Mouse (Mus musculus) frontal cortex, adult (tissue): ENCODE measurements around the gene Galnt4.
"Not testable (repeated sequence)": the region's sequence is repeated elsewhere in the genome, so short reads cannot be mapped to it uniquely, and the experiment has no call there.

Source experiments
- ATAC-seq: cut with Nextera tagmentation; 2 replicates; pipeline ENCODE4 v1.9.2; 2017; ENCODE audit warnings: mild to moderate bottlenecking, moderate library complexity, mixed read lengths; ENCODE audit not compliant: low TSS enrichment

The Galnt4 gene

DNA sequence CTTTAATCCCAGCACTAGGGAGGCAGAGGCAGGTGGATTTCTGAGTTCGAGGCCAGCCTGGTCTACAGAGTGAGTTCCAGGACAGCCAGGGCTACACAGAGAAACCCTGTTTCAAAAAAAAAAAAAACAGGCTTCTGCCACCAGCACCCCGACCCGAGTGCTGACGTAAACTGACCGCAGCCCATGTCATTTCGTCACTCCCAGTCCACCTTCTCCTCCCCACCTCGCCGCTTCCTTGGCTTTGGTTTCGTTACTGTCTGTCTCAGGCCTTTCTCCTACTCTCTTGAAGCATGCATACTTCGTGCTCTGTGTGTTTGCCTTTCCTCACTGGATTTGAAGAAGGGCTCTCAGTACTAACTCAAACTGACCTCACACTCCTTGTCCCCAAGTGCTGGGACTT is 49.7 kb downstream of the Galnt4 start:
- ATAC-seq, result not testable (repeated sequence)

DNA sequence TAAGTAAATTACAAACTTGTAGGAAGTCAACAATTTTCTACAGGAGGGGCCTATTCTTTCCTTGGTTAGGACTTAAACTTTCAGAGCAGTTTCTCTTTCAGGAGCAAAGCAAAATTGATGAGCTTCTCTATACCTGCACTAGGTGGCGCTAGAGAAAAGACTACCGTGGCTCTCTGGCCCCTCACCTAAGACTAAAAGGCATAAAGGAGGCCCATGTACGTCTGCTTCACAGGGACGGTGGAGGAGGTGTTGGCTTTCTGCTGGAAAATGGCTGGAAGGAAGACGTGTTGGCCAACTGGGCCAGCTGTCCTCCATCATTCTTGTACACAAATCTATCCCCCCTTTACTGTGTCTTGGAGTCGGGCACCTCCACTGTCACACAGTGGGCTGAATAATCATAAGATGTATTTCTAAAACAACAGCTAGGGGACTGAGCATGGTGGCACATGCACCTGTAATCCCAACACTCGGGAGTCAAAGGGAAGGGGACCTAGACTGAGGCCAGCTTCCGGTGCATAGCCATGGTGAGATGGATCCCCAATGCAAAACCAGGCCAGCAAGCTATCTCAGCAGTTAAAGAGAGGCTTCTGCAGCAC is 54.1 kb downstream of the Galnt4 start:
- peak; percentile 50 for ATAC-seq
